Mouse (Mus musculus) embryonic fibroblast, embryonic 13.5 days (primary cell): ENCODE results near the gene Pdlim7. TPM values are rescaled to one million over a fixed set of nuclear protein-coding genes. Genes with fewer than 3 reads are reported as not detected.
A peak's percentile ranks its signal among the peaks of the same experiment; 100 is the strongest.

ENCODE experiments used
- H3K27ac ChIP-seq: 2 replicates; pipeline ENCODE4 v1.5.1; 2012; ENCODE audit warnings: low read length, control low read depth, inconsistent platforms; ENCODE audit not compliant: insufficient read depth
- H3K4me1 ChIP-seq: 2 replicates; pipeline ENCODE4 v1.6.1; 2011; ENCODE audit warnings: low read length; ENCODE audit not compliant: control insufficient read depth, insufficient read depth
- H3K4me3 ChIP-seq: 2 replicates; pipeline ENCODE4 v1.5.1; 2011; ENCODE audit warnings: mild to moderate bottlenecking, control low read depth, low read length; ENCODE audit not compliant: insufficient read depth
- CTCF ChIP-seq: IDR thresholded peaks from 2 replicates; pipeline ENCODE4 v1.5.1; 2011; ENCODE audit warnings: mild to moderate bottlenecking, control low read depth, low read length, moderate library complexity, borderline replicate concordance; ENCODE audit not compliant: insufficient read depth
- POLR2A ChIP-seq: IDR thresholded peaks from 2 replicates; pipeline ENCODE4 v1.6.1; 2011; ENCODE audit warnings: low read depth, mild to moderate bottlenecking, control low read depth, low read length, moderate library complexity
- polyA plus RNA-seq: library from polyadenylated mRNA; stranded (reverse); fragments of >200 nt; gene quantifications from 2 replicates; pipeline ENCODE4 v1.2.4, GENCODE M21; 2011; ENCODE audit warnings: low read depth; ENCODE audit not compliant: missing spikeins, insufficient read length

The Pdlim7 gene
- polyA plus RNA-seq, 1 experiment = 132 TPM

DNA sequence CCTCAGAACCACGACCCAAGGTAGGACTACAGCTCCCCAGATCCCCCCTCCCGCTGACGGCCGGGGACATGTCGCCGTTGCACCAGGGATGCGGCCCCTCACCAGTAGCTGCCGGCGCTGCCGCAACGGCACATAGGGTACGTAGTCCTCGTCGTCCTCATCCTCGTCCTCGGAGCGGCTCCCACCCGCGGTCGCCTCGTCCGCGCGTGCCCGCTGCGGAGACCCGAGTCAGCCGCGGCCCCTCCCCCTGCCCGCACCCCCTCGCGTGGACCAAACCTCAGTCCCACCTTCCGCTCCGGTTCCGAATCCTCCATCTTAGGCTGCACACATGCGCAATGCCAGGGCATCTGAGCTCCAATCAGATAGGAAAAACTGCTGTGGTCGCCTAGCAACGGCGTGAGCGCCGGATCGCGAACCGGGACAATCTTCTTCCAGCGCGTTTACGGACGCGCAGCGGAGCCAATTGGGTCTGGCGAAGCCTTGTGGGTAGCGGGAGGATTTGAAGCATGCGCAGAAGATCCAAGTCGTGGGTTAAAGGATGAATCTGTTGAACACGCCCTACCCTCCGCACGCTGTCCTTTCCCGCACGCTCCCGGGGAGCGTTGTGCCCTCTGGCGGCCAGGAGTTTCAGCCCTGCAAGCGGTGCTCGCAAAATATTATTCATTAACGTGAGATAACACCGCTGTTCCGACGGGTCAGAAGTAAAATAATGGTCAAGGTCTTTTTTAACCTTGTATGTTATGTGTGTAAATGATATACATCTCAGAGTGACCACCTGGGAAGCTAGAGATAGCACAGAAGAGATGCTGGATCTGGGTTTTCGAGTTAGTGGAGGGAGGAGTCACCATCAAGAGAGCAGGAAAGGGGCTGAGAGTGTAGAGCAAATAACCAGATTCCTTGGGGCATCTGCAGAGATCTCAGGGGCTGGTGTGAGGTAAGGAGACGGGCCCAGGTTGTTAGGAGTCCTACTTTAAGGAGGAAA, 23.0 kb upstream of the Pdlim7 start, which contains the start of gene Ddx41:
TSS of gene Ddx41 (minus strand) at position 465 of the 982 bp plus-strand sequence.
- no peak within 1 kb of the TSS for H3K27ac ChIP-seq
- TF ChIP-seq POLR2A (peak; percentile 84), CTCF (peak; percentile 89)

DNA sequence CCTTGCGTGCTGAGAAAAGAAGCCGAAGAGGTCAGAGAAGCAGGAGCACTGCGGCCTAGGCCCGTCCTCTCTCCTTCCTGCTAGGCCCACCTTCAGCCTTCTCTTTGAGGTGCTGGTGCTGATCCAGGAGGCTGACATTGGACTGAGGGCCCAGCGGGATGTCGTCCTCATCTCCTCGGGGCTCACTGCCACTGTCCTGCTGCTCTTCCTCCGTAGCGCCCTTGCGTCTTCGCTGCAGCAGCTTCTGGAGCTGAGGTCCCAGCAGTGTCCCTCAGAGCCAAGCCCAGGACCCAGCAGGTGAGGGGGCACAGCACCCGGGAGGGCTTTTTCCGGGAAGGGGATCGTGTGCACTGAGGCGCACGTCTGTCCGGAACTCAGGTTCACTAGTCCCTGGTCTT, 22.3 kb upstream of the Pdlim7 start:
- Histone ChIP-seq H3K4me1 (no peaks in the 10 kb centered on the region), H3K27ac (no peak overlapping the region), H3K4me3 (peak overlapping the region; percentile 85)
- TF ChIP-seq POLR2A (no peak), CTCF (no peak)

More for the DNA sequence above, 23.0 kb upstream of the Pdlim7 start, which contains the start of gene Ddx41:
- Histone ChIP-seq H3K4me1 (no peaks in the 10 kb centered on the region), H3K4me3 (peak within 1 kb of the TSS; percentile 85)

DNA sequence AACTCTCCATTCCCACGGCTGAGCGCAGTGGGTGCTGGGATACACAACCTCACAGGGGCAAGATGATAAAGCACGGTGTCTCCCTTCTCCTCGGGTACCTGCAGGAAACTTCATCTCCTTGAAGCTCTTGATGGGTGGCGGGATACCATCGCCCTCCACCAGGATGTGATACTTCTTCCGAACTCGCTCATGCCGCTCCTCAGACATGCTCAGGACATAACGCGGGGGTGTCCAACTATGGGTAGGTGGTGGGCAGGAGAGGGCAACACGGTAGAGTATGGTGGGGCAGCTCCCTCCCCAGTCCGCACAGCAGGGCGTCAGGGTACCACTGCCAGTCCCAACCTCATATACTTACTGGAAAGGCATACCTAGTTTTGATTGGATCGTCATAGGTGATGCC, 21.7 kb upstream of the Pdlim7 start:
- Histone ChIP-seq H3K4me1 (no peaks in the 10 kb centered on the region), H3K4me3 (peak overlapping the region; percentile 85), H3K27ac (no peak overlapping the region)
- no peak for TF ChIP-seq POLR2A
- no peak for TF ChIP-seq CTCF

DNA sequence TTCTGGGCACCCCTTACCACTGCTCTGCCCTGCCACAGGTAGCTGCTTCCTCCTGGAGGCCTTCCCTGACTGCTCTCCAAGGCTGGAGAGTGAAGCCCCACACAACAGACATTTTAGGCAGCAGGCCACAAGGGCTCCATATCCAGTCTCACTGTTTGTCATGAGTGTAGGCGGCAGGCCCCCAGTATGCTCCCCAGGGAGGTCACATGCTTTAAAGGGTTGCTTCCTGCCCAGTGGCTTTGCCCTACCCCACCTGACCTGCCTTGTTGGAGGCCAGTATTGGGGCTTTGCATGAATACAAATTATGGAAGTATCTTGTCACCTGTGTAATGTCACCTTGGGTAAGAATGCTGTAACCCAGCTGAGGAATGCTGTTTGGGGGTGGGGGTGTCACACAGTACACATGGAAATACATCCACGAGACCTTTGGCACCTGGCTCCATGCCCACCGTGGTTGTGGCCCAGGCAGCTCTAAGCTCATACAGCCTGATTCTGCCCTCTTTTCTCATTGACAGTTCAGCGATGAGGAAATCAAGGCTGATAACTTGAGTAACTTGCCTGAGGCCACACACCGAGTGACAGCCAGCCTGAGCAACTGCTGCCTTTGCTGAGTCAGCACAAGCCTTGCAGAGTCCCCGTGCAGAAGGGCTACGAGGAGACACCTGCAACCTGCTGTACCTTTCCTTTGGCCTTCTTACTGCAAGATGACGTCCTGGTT, 15.9 kb upstream of the Pdlim7 start, which contains the start of gene Dok3:
TSS of gene Dok3 (minus strand) at position 99 of the 718 bp plus-strand sequence.
- no peak within 1 kb of the TSS for H3K4me3 ChIP-seq
- H3K4me1 ChIP-seq = no peaks in the 10 kb centered on the region
- no peak within 1 kb of the TSS for H3K27ac ChIP-seq
- TF ChIP-seq CTCF (no peak), POLR2A (no peak)

DNA sequence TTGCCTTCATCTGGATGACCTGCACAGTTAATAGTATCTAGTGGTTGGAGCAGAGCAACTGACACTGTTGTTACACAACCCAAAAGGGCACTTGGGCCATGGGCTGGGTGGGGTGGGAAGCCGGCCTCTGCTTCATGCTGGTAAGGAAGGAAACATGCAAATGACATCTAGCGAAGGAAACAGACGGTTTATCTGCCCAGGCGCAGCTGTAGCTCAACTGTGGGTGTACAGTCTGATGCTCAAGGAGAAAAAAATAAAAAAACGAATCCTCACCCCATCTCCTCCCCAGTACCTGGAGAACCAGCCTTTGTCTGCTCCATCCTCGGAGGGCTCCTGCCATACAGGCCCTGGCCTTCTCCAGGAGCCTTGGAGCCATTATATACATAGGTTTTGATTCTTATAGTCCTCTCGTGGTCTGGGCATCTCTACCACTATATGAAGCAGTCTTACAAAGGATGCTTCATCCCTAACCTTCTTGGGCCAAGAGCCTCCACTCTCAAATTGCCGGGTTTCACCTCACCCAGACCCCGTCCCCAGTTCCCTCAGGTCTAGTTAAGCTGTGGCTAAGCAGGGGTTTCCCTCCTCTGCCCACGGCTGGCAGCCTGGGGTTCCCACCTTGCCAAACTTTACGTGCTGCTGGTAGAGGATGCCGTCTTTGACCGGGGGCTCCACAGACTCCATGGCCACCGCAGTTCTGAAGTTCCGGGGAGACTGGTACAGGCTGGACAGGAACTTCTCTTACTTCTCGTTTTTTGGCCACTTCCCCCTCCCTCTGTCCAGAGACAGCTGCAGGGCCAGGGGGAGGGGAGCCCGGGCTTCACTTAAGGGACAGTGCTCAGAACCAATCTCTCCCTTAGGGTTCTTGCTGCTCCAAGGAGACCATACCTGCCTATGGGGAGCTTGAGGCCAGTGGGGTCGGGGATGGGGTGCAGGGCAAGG, 14.6 kb upstream of the Pdlim7 start:
- H3K27ac ChIP-seq = no peak overlapping the region
- TF ChIP-seq CTCF (no peak), POLR2A (no peak)

DNA sequence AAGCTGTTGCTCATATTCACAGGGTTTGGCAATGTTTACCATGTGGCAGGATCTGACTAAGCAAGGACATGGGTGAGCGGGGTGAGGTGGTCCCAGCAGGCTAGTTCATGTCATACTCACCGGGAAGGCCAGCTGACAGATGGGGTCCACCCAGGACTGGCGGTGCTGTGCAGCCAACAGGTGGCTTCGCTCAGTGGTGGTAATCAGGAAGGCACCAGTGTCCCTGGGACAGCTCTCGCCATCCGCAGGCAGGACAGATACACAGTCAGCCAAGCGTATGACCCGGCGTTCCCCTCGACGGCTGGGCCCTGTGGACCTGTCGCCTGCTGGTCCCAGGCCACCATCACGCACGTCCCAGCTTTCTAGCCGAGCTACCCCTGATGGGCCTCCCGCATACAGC, 13.7 kb upstream of the Pdlim7 start:
- TF ChIP-seq CTCF (no peak), POLR2A (no peak)
- no peaks in the 10 kb centered on the region for H3K4me1 ChIP-seq
- H3K4me3 ChIP-seq = no peak overlapping the region
- no peak overlapping the region for H3K27ac ChIP-seq

More for the DNA sequence above, 14.6 kb upstream of the Pdlim7 start:
- H3K4me3 ChIP-seq = no peak overlapping the region
- H3K4me1 ChIP-seq = no peaks in the 10 kb centered on the region

DNA sequence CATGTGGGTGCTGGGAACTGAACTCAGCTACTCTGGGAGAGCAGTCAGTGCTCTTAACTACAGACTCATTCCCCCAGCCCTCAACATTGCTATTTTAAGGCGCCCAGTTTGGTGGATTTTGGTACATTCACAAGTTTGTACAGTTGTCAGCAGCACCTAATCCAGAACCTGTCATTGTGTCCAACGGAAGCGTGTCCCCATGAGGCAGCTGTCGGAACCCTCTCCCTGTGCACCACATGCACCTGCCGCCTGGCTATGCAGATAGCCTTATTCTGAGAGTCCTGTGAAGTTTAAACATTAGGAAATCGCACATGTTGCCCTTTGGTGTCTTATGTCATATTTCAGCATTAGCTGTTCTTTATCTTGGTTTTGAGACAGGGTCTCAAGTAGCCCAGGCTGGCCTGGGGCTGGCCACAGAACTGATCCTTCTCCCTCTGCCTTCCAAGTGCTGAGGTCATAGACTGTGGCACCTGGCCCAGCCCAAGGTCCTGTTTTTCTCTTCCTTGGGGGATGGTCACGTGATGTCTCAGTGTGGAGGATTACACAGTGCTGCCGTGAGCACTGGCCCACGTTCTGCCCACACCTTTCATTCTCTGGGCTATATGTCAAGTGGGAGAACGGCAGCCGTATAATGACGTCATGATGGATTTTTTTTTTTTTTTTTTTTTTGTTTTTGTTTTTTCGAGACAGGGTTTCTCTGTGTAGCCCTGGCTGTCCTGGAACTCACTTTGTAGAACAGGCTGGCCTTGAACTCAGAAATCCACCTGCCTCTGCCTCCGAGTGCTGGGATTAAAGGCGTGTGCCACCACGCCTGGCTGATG, 12.5 kb upstream of the Pdlim7 start:
- no peak overlapping the region for H3K27ac ChIP-seq
- no peak for TF ChIP-seq POLR2A
- no peak overlapping the region for H3K4me3 ChIP-seq
- H3K4me1 ChIP-seq = no peaks in the 10 kb centered on the region

DNA sequence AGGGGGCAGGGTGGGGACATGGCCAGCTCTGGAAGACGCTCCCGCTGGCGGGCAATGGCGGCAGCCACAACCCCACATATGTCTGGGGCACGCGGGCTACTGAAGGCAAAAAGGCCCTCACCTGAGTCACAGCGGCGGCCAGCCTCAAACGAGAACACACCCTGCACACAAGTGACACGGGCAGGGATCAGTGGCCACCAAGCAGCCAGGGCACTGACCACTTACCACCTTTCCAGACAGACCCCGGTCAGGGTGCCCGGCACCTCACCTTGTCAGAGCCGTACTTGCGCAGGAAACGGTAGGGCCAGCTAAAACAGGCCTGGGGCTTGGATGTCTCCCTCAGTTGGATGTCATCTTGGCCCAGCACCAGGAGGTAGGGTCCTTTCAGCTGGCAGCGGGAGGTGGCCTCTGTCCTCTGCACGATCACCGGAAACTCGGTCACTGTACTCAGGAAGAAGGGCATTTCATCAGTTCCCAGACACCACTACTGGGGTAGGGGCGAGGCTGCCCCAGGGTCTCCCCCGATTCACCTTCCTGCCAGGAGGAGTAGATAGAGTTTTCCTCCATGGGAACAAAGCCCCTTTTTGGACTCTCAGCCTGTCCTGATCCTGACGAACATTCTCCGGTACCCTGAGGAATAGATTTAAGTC, 10.6 kb upstream of the Pdlim7 start:
- Histone ChIP-seq H3K4me1 (no peaks in the 10 kb centered on the region), H3K27ac (no peak overlapping the region), H3K4me3 (no peak overlapping the region)
- TF ChIP-seq POLR2A = no peak
- no peak for TF ChIP-seq CTCF

DNA sequence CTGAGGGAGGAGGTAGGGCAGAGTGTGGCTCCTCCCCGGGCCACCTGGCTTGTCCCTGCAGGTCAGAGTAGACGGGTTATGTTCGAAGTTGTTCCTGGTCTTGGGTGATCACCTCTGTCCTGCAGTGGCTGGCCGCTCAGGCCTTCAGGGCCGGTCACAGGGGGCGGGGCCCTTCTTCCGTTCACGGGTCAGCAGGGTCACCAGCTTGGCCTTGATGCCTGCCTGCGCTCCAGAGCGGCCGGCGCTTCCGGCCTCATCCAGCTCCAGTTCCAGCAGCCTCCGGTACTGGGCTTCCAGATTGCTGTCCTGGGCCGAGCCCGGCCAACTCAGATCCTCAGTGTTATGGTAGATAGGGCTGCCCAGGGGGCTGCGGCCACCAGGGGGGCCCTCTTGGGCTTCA, 9.8 kb upstream of the Pdlim7 start:
- no peaks in the 10 kb centered on the region for H3K4me1 ChIP-seq
- TF ChIP-seq POLR2A (no peak), CTCF (no peak)
- no peak overlapping the region for H3K4me3 ChIP-seq
- no peak overlapping the region for H3K27ac ChIP-seq
